Mouse (Mus musculus) ovary, postnatal 10 days (tissue): Measurements from ENCODE around the gene Slc41a3.
"Not testable (repeated sequence)": the region's sequence is repeated elsewhere in the genome, so short reads cannot be mapped to it uniquely, and the experiment has no call there.

Source experiments
- DNase-seq: peaks from one replicate; pipeline ENCODE4 v3.0.0; 2022; ENCODE audit warnings: low spot score

Gene Slc41a3

DNA sequence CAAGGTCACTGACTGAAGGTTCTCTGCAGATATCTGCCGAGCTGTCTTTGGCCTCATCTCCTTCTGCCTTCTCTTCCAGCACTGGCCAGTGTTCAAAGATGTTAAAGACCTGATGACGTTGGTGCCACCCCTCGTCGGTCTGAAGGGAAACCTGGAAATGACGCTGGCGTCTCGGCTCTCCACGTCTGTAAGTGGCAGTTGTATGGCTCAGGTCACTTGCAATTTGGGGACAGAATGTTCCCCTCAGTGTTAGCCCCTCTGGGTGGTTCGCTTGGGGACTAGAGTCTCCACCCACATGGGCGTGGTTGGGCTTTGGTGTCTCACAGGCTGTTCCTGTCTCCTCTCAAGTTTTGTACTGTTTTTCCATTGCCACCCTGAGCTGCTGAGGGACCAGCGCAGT, 20.2 kb downstream of the Slc41a3 start:
- DNase-seq, result no peak

DNA sequence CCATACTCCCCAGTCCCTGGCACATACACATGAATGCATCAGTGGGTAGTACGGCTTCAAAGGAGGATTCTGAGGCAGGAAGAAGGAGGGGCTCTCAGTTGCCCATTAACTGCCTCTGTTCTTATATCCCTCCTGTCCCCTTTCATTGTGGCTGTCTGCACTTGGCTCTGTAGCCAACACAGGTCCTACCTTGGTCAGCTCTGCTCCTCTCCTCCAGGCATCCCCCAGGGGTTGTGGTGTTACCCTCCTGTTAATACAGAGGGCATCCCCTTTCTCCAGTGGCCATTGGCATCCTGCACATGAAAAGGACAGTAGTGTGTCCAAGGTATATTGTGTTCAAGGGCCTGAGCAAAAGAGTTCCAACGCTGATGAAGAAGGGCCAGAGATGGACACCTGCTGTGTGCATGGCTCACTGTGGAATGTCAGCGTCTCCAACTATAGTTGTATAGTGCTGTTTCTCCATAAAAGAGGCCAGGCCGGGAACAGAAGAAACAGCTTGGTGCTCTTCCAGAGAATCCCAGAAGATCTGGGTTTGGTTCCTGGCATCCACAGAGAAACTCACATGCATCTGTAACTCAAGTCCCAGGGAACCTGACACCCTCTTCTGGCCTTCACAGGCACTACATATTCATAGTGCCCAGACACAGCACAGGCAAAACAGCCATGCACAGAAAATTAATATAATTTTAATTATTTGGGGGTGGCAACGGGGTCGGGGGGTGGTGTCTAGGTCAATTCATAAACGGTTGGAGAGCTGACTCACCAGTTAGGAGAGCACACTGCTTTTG, 20.9 kb downstream of the Slc41a3 start:
- DNase-seq, result no peak

GRCm38 (mm10) chr6:90627556-90627955, 23.0 kb downstream of the Slc41a3 start:
- DNase-seq, result no peak

DNA sequence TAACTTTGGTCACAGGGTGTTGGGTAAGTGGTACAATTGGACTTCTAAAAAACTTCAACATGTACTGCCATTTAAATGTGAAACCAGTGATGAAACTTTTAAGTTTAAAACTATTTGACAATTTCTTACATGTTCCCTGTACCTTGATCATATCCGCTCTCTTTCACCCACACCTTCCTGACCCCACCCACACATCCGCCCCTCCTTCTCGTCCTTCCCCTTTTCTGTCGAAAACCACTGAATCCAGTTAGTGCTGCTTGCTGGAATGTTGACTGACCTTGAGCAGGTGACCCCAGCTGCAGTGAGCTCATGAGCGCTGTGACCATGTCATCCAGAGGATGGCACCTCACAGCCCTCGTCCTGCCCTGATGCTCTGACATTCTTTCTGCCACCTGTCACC, 25.0 kb downstream of the Slc41a3 start:
- no peak for DNase-seq

DNA sequence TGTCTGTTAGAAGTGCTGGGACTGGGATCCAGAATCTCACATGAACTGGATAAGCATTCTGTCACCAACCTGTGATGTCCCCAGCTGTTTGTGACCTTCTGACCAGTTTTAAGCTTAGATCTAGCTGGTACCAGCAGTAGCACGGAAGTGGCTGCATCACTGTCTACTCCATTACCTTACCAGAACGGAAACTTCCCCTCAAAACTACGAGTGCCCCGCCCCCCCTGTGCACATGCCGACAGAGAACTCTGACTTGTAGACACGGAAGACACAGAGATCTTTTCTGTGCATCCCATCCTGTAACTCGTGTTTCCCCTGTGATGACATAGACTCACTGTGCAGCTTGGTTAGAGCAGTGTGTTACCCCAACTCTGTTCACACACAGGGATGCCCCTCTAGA, 25.9 kb downstream of the Slc41a3 start:
- no peak for DNase-seq

DNA sequence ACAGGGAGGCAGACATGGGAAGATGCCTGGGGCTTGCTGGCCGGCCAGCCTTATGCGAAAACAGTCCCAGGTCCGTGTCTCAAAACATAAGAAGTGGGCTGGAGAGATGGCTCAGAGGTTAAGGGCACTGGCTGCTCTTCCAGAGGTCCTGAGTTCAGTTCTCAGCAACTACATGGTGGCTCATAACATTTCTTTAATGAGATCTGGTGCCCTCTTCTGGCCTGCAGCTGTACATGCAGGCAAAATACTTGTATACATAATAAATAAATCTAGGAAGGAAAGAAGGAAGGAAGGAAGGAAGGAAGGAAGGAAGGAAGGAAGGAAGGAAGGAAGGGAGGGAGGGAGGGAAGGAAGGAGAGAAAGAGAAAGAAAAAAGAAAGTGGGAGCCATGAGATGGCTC, 28.0 kb downstream of the Slc41a3 start:
- not testable (repeated sequence) for DNase-seq

GRCm38 (mm10) chr6:90635081-90635480, 30.6 kb downstream of the Slc41a3 start:
- DNase-seq, result no peak

DNA sequence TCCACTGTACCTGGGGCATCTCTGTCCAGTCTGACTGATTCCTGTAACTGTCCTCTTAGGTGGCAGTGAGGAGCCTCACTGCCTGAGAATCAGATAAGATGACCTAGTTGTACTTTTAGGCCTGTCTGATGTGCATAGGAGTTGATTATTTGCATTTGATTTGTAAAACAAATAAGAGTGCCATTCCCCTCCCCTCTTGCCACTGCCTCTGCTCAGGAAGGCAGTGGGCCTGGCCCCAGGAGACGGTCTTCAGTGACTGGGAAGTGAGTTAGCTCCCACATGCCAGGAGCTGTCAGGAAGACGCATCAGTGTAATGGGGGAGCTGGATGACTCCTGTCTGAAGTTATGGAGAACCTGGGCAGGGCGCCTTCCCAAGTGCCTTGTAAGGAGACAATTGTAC, 31.1 kb downstream of the Slc41a3 start:
- DNase-seq, result no peak

DNA sequence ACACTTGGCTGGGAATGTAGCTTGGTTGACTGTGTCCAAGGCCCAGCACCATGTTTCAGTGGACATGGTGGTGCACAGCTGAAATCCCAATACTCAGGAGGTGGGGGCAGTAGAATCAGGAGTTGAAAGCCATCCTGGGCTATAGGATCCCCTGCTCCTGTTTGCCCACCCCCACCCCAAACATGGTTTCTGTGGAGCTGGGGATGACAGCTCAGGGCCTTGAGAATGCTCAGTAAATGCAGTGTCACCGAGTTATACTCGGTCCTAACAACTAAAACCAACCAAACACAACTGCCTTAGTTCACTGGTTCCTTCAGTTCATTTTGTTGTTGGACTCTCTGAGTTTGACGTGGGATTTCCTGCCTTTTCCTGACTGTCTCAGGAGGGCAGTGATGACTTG, 38.5 kb downstream of the Slc41a3 start:
- no peak for DNase-seq

DNA sequence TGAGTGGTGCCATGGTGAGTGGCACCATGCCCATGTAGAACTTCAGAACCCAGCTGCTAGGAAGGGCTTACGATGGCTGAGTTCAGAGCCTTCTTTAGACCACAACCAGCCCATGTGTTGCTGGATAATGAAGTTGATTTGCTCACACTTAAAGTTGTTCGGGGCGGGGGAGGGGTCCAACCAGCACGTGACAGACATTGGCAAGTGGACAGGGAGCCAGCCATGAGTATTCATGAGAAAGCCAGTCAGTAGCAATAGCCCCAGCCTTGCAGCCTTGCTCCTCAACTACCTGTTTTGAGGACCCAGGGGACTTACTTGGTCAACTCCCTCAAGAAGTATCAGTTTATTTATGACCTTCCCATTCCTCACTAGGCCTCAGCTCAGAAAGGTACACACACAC, 40.4 kb downstream of the Slc41a3 start:
- DNase-seq, result no peak

DNA sequence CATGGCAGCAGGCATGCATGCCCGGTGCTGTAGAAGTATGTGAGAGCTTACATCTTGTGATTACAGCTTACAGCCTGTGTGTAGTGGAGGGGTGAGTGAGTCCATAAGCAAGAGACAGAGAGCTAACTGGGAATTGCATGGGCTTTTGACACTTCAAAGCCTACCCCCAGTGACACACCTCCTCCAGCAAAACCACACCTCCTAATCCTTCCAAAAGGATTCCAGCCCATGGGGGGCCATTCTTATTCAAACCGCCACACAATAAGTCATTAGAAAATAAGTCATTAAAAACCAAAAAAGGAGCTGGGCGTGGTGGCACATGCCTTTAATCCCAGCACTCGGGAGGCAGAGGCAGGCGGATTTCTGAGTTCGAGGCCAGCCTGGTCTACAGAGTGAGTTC, 43.9 kb downstream of the Slc41a3 start:
- DNase-seq, result no peak

- no peak for DNase-seq
These were observed 44.8 kb downstream of the Slc41a3 start for GRCm38 (mm10) chr6:90649279-90649678.

GRCm38 (mm10) chr6:90650634-90651033, 46.1 kb downstream of the Slc41a3 start:
- no peak for DNase-seq

- peak; percentile 25 for DNase-seq
These were observed 49.2 kb downstream of the Slc41a3 start for GRCm38 (mm10) chr6:90653736-90654135.

GRCm38 (mm10) chr6:90656344-90656850, 51.9 kb downstream of the Slc41a3 start:
- DNase-seq, result not testable (repeated sequence)

GRCm38 (mm10) chr6:90659913-90660312, 55.4 kb downstream of the Slc41a3 start:
- DNase-seq, result no peak

DNA sequence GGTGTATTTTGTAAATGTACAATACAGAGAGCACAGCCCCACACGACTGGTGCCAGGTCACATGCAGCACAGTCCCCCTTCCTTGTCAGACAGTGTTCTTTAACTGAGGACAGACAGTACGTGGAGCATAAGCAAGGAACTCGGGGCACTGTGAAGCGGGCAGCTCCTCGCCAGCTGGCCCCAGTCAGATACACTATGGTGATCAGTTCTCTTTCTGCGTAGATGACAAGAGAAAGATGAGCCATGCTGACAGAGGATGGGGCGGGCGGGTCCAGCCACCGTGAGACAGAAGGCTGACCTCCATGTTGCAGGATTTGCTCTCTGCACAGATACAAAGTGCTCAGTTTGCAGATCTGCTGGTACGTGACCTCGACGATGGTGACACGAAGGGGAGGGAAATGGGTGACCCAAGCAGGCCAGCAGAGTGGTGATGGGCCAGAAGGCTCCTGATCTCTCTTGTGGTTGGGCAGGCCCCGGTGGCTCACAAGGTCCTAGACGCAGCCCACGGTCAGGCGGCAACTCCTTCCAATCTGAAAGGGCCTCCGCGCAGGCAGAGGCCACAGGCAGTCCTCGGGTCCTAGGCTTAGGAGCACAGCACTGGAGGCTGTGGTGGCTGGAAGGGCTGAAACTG, 56.0 kb downstream of the Slc41a3 start:
- no peak for DNase-seq

DNA sequence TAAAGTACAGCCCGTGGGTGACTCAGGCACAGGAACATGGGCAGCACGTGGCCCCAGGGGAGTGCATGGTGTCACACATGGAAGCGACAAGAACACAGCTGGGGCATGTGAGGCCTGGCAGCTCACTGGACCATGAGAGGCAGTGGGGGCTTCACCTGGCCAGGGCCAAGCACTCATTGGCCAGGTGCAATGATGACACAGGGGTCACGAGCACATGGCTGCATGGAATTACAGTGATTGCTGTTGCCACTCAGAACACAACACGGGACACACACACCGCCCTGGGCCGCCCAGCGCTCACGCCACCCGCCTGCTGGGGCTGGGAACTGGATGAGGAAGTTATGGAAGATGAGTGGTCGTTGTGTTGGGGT, 56.5 kb downstream of the Slc41a3 start:
- no peak for DNase-seq

DNA sequence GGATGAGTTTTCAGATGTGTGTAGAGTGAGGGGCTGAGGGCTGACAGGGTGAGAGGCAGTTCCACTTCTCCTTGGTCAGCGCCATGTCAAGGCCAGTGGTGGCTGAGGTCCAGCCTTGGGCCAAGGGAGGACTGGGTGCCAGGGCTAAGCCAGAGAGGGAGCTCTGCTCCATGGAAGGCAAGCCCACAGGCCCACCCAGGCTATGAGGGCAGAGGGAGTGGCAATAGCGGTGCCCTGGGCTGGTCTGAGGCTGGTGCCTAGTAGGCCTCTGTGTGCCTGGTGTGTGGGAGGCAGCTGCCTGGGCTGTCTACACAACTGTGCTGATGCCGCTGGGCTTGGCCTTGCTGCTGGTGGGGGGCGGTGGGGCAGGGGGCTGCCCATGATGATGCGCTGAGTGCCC, 57.6 kb downstream of the Slc41a3 start:
- no peak for DNase-seq

DNA sequence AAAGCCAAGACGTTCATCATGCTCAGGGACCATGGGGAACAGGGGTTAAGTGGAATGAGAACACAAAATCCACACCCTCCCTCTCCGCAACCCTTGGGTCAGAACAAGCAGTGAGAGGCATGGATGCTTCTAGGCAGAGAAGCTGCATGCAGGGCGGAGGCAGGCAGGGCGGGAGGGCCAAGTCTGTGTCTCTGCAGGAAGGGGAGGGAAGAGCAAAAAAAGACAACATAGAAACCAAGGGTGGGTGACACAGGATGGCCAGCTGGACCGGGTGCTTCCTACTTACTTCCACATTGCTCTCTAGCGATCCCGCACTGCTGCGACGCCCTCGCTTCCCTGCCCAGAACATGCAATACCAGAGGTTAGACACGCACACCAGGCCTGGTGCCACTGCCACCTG, 59.2 kb downstream of the Slc41a3 start:
- no peak for DNase-seq

DNA sequence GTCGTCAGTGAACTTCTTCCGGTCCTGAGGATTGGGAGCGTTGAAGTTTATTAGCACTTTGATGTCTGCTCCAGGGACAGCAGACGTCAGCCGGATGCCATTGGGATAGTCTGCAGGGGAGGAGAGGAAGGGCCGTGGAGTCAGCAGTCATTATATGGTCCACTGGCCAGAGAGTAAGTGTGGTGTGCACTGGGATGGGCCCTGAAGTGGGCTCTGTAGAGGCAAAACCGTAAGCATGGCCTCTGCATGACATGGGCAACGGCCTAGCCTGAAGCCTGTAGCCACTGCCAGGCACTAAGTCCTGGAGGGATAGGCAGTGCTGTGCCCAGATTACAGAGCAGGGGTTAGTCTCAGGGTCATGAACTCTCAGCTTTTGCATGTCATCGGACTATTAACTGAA, 64.2 kb downstream of the Slc41a3 start:
- no peak for DNase-seq

DNA sequence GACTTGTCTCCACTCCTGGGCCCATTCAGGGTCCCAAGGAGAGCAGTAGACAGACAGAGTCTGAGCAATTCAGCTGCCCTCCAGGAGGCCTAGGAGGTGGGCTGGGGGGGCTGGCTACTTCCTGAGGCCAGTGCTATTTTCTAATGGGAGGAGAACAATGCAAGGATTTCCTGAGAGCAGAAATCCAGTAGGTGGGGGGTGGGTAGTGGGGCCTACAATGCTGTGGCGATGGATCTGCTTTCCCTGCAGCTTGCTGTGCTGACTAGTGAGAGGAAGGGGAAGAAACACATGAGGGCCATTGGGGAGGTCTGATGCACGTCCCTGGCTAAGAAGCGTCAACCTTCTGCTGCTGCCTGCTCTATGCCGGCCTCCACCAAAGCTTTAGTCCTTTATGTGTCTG, 74.2 kb downstream of the Slc41a3 start:
- no peak for DNase-seq

DNA sequence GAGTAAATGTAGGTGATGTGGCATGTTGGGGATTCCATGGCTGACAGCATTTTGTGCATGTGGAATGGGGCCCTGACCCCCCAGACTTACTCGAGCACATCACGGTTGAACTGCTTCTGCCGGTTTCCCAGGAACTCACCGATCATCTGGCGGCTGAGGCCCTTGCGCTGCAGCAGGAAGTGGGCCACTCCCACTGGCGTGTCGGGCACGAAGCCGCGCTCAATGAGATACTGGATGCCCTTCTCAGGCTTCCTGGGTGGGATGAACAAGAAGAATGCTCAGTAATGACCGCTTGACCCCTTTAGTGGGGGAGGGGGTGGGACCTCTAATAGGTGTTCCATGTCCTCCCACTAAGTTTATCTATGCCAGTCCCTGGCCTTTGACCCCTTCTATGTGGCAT, 75.9 kb downstream of the Slc41a3 start:
- DNase-seq, result no peak
